Mouse (Mus musculus): ENCODE measurements around the gene Calr4. TPM values are rescaled to one million over a fixed set of nuclear protein-coding genes. Genes with fewer than 3 reads are reported as not detected.

Calr4 gene
- total RNA-seq, 2 experiments from 2014 or later = 0.94 to 1.4 TPM

DNA sequence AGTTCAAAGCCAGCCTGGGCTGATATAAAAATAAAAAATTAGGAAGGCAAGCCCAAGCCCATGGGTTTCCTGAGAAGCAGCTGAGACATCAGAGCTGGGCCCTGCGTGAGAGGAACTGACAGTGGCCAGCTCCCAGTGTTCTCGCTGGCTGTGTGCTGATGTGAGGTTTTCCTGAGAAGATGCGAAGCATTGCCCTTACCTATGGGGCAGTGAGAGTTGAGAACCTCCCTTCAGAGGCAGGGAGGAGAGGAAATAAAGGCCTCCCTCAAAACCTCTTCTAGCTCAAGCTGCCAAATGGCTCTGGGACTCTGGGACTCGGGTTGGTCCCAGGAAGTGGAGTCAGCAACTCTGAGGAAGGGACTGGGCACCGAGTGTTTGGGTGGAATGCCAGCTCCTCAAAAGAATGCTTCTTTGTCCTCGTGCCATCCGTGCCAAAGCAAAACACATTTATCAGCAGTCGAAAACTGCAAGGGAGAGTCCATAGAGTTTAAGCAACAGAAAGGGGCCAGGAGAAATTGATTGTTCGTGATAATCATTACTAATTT is 593 bp downstream of the Calr4 start:
- no peak for DNase-seq (ENCODE audit: low spot score in 2 of 2)

GRCm38 (mm10) chr4:109236186-109236879 is 2.0 kb downstream of the Calr4 start:
- no peak for DNase-seq (ENCODE audit: low spot score in 2 of 2)

- DNase-seq (ENCODE audit: low spot score in 2 of 2) = peak; percentile 43 to 80
Observed at GRCm38 (mm10) chr4:109238428-109239268, 4.4 kb downstream of the Calr4 start.

DNA sequence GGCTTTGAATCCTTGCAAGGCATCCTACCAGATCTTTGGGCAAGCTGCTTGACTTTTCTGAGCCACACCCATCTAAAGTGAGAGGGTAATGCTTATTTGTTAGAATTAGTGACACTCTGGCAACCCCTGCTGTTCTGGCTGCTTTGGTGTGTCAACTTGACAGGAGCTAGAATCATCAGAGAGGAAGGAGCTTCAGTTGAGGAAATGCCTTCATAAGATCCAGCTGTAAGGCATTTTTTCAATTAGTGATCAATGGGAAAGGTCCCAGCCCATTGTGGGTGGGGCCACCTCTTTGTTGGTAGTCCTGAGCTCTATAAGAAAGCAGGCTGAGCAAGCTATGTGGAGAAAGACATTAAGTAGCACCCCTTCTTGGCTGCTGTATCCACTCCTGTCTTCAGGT is 6.9 kb downstream of the Calr4 start:
- DNase-seq (ENCODE audit: low spot score in 2 of 2) = no peak

GRCm38 (mm10) chr4:109241934-109242333 is 7.6 kb downstream of the Calr4 start:
- DNase-seq (ENCODE audit: low spot score in 2 of 2) = no peak

- DNase-seq (ENCODE audit: low spot score in 2 of 2) = no peak
Observed at GRCm38 (mm10) chr4:109244506-109244905, 10.2 kb downstream of the Calr4 start.

GRCm38 (mm10) chr4:109245016-109245620 is 10.8 kb downstream of the Calr4 start:
- no peak for DNase-seq (ENCODE audit: low spot score in 2 of 2)

GRCm38 (mm10) chr4:109251605-109252004 is 17.3 kb downstream of the Calr4 start:
- DNase-seq (ENCODE audit: low spot score in 2 of 2) = peak in 1 of 2 experiments; percentile 41

DNA sequence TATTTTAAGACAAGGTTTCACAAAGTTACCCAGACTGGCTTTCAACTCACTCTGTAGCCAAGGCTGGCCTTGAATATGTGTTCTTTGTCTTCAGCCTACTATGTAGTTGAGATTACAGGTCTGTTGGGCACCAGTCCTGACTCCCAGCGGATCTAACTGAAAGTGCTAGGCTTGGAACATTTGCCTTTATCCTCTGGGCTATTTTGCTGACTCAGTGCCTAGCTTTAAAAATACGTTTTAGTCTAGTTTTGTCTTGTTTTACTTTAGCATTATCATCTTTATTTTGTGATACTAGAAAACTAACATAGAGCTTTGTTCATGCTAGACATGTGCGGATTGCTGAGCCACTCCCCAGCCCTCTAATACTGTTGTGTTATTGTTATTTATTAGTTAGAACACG is 17.9 kb downstream of the Calr4 start:
- no peak for DNase-seq (ENCODE audit: low spot score in 2 of 2)

DNA sequence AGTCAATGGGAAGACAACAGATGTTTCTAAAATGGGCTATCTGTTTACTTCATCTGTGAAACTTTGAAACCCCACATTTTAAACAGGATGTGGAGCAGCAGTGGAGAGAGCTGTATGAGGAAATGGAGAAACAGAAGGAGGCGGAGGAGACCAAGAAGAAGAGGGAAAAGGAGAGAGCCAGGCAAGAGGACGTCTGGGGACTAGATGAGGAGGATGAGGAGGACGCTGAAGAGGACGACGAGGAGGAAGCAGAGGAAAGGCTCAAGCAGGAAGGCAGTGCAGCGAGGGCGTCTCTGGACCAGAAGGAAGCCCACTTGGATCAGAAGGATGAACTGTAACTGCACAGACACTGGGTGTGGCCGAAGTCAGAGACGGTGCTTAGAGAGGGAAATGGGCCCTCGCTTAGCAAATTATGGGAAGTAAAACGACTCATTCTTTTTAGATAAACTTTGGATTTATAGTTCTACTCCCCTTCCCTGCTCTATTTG is 19.4 kb downstream of the Calr4 start:
- no peak for DNase-seq (ENCODE audit: low spot score in 2 of 2)

- DNase-seq (ENCODE audit: low spot score in 2 of 2) = no peak
Observed at GRCm38 (mm10) chr4:109254511-109254910, 20.2 kb downstream of the Calr4 start.

DNA sequence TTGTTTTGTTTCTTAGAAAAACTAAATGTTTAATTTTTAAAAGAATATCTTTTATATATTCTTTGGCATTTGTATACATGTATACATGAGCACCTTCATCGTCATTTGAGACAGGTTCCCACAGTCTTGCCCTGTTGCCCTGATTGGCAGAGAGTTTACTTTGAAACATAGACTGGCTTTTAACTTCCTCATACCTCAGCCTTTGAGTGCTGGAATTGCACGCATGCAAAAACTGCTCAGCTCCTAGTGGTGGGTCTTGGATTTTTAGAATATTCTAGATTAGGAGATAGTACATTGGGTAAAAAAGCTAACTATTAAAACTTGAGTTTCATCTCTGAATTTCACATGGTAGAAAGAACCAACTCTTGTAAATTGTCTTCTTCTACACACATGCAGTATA is 21.0 kb downstream of the Calr4 start:
- no peak for DNase-seq (ENCODE audit: low spot score in 2 of 2)

DNA sequence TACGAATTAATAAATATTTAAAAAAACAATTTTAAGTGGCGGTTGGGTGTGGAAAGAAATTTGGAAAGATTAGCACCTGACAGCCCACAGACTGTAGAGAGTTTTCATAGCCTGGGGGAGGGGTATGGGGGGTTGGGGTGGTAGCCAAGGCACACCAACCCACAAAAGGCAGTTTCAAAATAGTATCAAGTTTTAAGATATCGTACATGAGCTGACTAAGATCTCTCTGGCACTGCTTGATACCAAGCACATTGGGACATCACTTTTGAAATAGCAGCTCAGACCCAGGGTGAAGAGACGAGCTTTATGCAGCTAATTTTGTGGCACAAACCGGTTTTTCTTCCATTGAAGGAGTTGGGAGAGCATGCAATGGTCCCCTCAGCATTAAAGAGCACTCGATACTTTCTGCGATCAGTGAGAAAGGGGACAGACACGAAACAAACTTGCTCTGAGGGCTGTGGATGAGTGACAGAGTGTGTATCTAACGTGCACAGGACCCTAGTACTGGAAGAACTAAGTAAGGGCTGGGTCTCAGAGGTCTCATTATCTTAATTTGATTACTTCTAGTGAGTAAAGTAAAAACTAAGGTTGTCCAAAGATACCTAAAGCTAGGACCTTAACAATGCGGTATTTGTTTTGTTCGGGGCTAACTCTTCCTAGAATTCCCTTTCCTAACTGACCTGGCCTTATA is 21.6 kb downstream of the Calr4 start:
- no peak for DNase-seq (ENCODE audit: low spot score in 2 of 2)

GRCm38 (mm10) chr4:109256791-109257190 is 22.5 kb downstream of the Calr4 start:
- no peak for DNase-seq (ENCODE audit: low spot score in 2 of 2)

- DNase-seq (ENCODE audit: low spot score in 2 of 2) = no peak
Observed at GRCm38 (mm10) chr4:109257639-109258038, 23.4 kb downstream of the Calr4 start.

DNA sequence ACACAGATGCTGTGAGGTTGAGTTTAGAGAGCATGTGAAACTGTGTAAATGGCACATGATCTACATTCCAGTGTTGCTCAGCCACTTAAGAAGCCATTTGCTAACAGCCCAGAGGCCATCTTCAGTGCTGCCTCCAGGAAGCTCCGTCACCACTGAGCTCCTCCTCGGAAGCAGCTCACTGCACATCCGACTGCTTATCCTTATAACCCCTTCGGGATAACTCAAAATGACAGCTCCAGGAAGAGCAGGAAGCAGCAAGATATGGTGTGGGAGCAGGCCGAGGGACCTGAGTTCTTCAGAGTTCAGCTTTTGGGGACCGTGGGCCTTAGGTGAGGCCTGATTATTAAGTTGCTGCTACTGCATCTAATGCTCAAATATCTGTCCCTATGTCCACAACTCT is 27.8 kb downstream of the Calr4 start:
- DNase-seq (ENCODE audit: low spot score in 2 of 2) = no peak

DNA sequence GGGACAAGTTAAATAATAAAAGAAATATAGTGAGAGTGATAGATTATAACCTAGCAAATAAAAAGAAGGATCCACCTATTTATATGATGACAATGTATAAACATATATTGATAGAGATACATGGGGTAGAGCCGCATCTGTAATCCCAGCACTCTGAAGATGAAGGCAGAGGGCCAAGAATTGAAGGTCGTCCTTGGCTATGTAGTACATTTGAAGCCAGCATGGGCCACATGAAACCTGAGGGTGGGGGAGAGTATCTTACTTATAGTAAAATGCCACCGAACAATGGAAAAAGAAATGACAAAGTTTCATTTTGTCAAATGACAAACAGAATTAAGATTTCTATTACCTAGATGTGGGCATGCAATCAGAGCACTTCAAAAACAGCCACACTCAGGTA is 31.8 kb downstream of the Calr4 start:
- DNase-seq (ENCODE audit: low spot score in 2 of 2) = no peak

GRCm38 (mm10) chr4:109266744-109267143 is 32.5 kb downstream of the Calr4 start:
- no peak for DNase-seq (ENCODE audit: low spot score in 2 of 2)

DNA sequence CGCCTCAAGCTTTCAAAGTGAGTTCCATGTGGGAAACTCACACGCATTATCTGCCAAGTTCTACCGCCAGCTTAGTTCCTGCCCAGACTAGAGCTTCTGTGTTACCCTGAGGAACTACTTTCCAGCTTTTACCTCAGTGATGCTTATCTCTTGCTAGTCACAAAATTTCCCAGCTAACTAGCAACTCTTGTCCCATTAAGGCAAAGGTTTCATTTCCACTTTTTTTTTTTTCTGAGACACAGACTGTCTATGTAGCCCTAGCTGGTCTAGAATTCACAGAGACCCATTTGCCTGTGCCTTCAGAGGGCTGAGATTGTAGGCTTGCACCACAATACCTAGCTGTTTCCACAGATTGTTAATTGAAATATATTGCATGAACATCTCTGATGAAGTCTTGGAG is 33.2 kb downstream of the Calr4 start:
- no peak for DNase-seq (ENCODE audit: low spot score in 2 of 2)

- DNase-seq (ENCODE audit: low spot score in 2 of 2) = peak in 1 of 2 experiments; percentile 16
Observed at GRCm38 (mm10) chr4:109268903-109269302, 34.6 kb downstream of the Calr4 start.

- DNase-seq (ENCODE audit: low spot score in 2 of 2) = no peak
Observed at GRCm38 (mm10) chr4:109271803-109272202, 37.5 kb downstream of the Calr4 start.
